In the genomic region with DNA sequence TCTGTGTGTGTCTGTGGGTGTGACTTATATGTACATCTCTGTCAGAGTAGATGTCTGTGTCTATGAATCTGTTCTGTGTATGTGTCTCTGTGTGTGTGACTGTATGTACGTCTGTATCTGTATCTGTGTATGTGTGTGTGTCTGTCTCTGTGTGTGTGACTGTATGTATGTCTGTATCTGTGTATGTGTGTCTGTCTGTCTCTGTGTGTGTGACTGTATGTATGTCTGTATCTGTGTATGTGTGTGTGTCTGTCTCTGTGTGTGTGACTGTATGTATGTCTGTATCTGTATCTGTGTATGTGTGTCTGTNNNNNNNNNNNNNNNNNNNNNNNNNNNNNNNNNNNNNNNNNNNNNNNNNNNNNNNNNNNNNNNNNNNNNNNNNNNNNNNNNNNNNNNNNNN, we compare ENCODE assay signal across 8 mouse cellular contexts.
A peak's percentile ranks its signal among the peaks of the same experiment; 100 is the strongest.
DNase-seq lines count a peak whose midpoint lies in the region; ATAC-seq and TF ChIP-seq lines count a peak whose summit lies in the region.
"Not testable (repeated sequence)": the region's sequence is repeated elsewhere in the genome, so short reads cannot be mapped to it uniquely, and the experiment has no call there.

No protein-coding gene starts in this region.

- H3K9ac ChIP-seq in heart, embryonic 12.5 days; hindbrain, embryonic 15.5 days; limb, embryonic 15.5 days; stomach, embryonic 16.5 days (ENCODE audit: low read length): not testable (repeated sequence)

- not testable (repeated sequence) for H3K27me3 ChIP-seq in G1E (ENCODE audit: insufficient read depth, low read length); heart, embryonic 12.5 days (replicated peaks); hindbrain, embryonic 15.5 days; limb, embryonic 15.5 days; stomach, embryonic 16.5 days (ENCODE audit: control insufficient read depth, insufficient read depth, low read length)

- H3K36me3 ChIP-seq in G1E (replicated peaks); heart, embryonic 12.5 days; hindbrain, embryonic 15.5 days; limb, embryonic 15.5 days; stomach, embryonic 16.5 days (ENCODE audit: control insufficient read depth, insufficient read depth, low read length): not testable (repeated sequence)

- not testable (repeated sequence) for H3K4me3 ChIP-seq in G1E (ENCODE audit: low read depth, low read length); heart, embryonic 12.5 days; hindbrain, embryonic 15.5 days; limb, embryonic 15.5 days; stomach, embryonic 16.5 days (replicated peaks; ENCODE audit: low read length)

- H3K27ac ChIP-seq in heart, embryonic 12.5 days (ENCODE audit: poor library complexity, severe bottlenecking); hindbrain, embryonic 15.5 days (replicated peaks); limb, embryonic 15.5 days; stomach, embryonic 16.5 days (ENCODE audit: low read length): not testable (repeated sequence)

- not testable (repeated sequence) for TF ChIP-seq CTCF in G1E (IDR thresholded peaks at IDR 0.05; ENCODE audit: low read depth, low read length)

- 41% methylated on average over 1 of the region's 1 CpGs for WGBS in heart, embryonic 12.5 days
- WGBS in hindbrain, embryonic 15.5 days, result 55% methylated on average over 1 of the region's 1 CpGs
- 44% methylated on average over 1 of the region's 1 CpGs for WGBS in limb, embryonic 15.5 days
- 63% methylated on average over 1 of the region's 1 CpGs for WGBS in stomach, embryonic 16.5 days

- DNase-seq in G1E (ENCODE audit: low spot score), result not testable (repeated sequence)

- H3K4me1 ChIP-seq in G1E (ENCODE audit: insufficient read depth, low read depth, low read length); heart, embryonic 12.5 days (replicated peaks); hindbrain, embryonic 15.5 days (replicated peaks); limb, embryonic 15.5 days; stomach, embryonic 16.5 days (ENCODE audit: control insufficient read depth, insufficient read depth, low read length): not testable (repeated sequence)

- 0 out of 2 replicates have a peak, but pooled peaks have one; percentile 34 for ATAC-seq in G1E (ENCODE audit: extremely low read depth, insufficient number of reproducible peaks, low FRiP score, poor library complexity, severe bottlenecking)
- peak; percentile 86 for ATAC-seq in erythroblast, adult 5-6 weeks (replicated peaks; ENCODE audit: low FRiP score, poor library complexity, severe bottlenecking)
- peak; percentile 42; the same call in 1 of the 2 replicates for ATAC-seq in heart, embryonic 12.5 days (ENCODE audit: insufficient number of reproducible peaks, low FRiP score)
- ATAC-seq in hindbrain, embryonic 15.5 days (ENCODE audit: low FRiP score, low read depth), result peak; percentile 54; the same call in 1 of the 2 replicates
- 0 out of 2 replicates have a peak, but pooled peaks have one; percentile 63 for ATAC-seq in limb, embryonic 15.5 days (ENCODE audit: insufficient number of reproducible peaks, low FRiP score, low TSS enrichment, low read depth)
- peak; percentile 37; the same call in 1 of the 2 replicates for ATAC-seq in megakaryocyte progenitor cell, adult 5-6 weeks (replicated peaks; ENCODE audit: poor library complexity)
- ATAC-seq in monocyte, adult 5-6 weeks (replicated peaks; ENCODE audit: insufficient number of reproducible peaks, low FRiP score, low TSS enrichment, poor library complexity, severe bottlenecking), result peak; percentile 82; the same call in 1 of the 2 replicates
- peak; percentile 58; the same call in 1 of the 2 replicates for ATAC-seq in stomach, embryonic 16.5 days (ENCODE audit: insufficient read depth, low FRiP score)

- not testable (repeated sequence) for H3K4me2 ChIP-seq in heart, embryonic 12.5 days; hindbrain, embryonic 15.5 days; limb, embryonic 15.5 days; stomach, embryonic 16.5 days (ENCODE audit: low read depth, low read length)

- H3K9me3 ChIP-seq in G1E (replicated peaks), result peaks cover 22% of the 10 kb centered on the region
- H3K9me3 ChIP-seq in heart, embryonic 12.5 days (replicated peaks); hindbrain, embryonic 15.5 days; limb, embryonic 15.5 days; stomach, embryonic 16.5 days (replicated peaks; ENCODE audit: control insufficient read depth, low read length): not testable (repeated sequence)

Comparison
In these comparisons a context has a peak if more than half of its experiments do, and no peak if none do; other contexts are left out.
1. ATAC-seq: peak in every context shown above with its lines; median percentile 86 in erythroblast, adult 5-6 weeks; 82 in monocyte, adult 5-6 weeks; 63 in limb, embryonic 15.5 days; 58 in stomach, embryonic 16.5 days; 54 in hindbrain, embryonic 15.5 days; 42 in heart, embryonic 12.5 days; 37 in megakaryocyte progenitor cell, adult 5-6 weeks; 34 in G1E.